Mouse (Mus musculus) heart, embryonic 12.5 days (tissue): ENCODE data around the gene Hoxd9. TPM values are rescaled to one million over a fixed set of nuclear protein-coding genes. Genes with fewer than 3 reads are reported as not detected.

Source experiments
- ATAC-seq: fragments of 200-750 bp; cut with Nextera tagmentation; 2 replicates; pipeline ENCODE4 v1.8.0; 2017; ENCODE audit warnings: moderate TSS enrichment, moderate library complexity; ENCODE audit not compliant: insufficient number of reproducible peaks, low FRiP score
- H3K27ac ChIP-seq: fragments of 300-500 bp; sonication (generic); 2 replicates; pipeline ENCODE4 v1.5.1; 2016; ENCODE audit warnings: mild to moderate bottlenecking, moderate library complexity; ENCODE audit not compliant: poor library complexity, severe bottlenecking
- H3K27me3 ChIP-seq: fragments of 300-500 bp; sonication (generic); replicated peaks from 2 replicates; pipeline ENCODE4 v1.6.1; 2016; ENCODE audit warnings: mild to moderate bottlenecking, moderate library complexity
- H3K36me3 ChIP-seq: fragments of 300-500 bp; sonication (generic); 2 replicates; pipeline ENCODE4 v1.6.1; 2016; ENCODE audit warnings: mild to moderate bottlenecking, moderate library complexity
- H3K4me1 ChIP-seq: fragments of 300-500 bp; sonication (generic); replicated peaks from 2 replicates; pipeline ENCODE4 v1.6.1; 2016; ENCODE audit warnings: mild to moderate bottlenecking
- H3K4me2 ChIP-seq: fragments of 300-500 bp; sonication (generic); 2 replicates; pipeline ENCODE4 v1.6.1; 2016; ENCODE audit warnings: mild to moderate bottlenecking, moderate library complexity
- H3K4me3 ChIP-seq: fragments of 300-500 bp; sonication (generic); 2 replicates; pipeline ENCODE4 v1.5.1; 2016; ENCODE audit warnings: mild to moderate bottlenecking
- H3K9ac ChIP-seq: fragments of 300-500 bp; sonication (generic); 2 replicates; pipeline ENCODE4 v1.6.1; 2016; ENCODE audit warnings: mild to moderate bottlenecking, moderate library complexity
- H3K9me3 ChIP-seq: fragments of 300-500 bp; sonication (generic); replicated peaks from 2 replicates; pipeline ENCODE4 v1.6.1; 2016; ENCODE audit warnings: mild to moderate bottlenecking, moderate library complexity
- WGBS: fragments of 180-500 bp; shearing (Covaris S2); methylation state at CpG from one replicate; pipeline ENCODE4 v1.1.7; 2016; 5-methylcytosine and 5-hydroxymethylcytosine counted together
- polyA plus RNA-seq: library from polyadenylated mRNA; unstranded; fragments of >200 nt; fragmentation: Nextera tagmentation; extraction: Ambion mirVana; gene quantifications from 2 replicates; pipeline ENCODE4 v1.2.1, GENCODE M21; 2016

Hoxd9 gene
- polyA plus RNA-seq, 1 experiment from 2014 or later: 0.08 TPM

- no peak overlapping the region for H3K27ac ChIP-seq
- WGBS: 9% methylated on average over 8 of the region's 8 CpGs
- ATAC-seq: no peak
- H3K4me2 ChIP-seq: no peak overlapping the region
- no peaks in the 10 kb centered on the region for H3K9me3 ChIP-seq
- no peak overlapping the region for H3K4me3 ChIP-seq
- H3K4me1 ChIP-seq: peaks cover 9% of the 10 kb centered on the region
- no peaks in the 10 kb centered on the region for H3K36me3 ChIP-seq
- no peak overlapping the region for H3K9ac ChIP-seq
- H3K27me3 ChIP-seq: peaks cover 98% of the 10 kb centered on the region
Observed at GRCm38 (mm10) chr2:74722949-74723348, 25.4 kb downstream of the Hoxd9 start.

GRCm38 (mm10) chr2:74724244-74725015, 26.9 kb downstream of the Hoxd9 start:
- Histone ChIP-seq H3K27me3 (peaks cover 96% of the 10 kb centered on the region), H3K27ac (no peak overlapping the region), H3K9ac (no peak overlapping the region), H3K4me2 (no peak overlapping the region), H3K4me3 (no peak overlapping the region), H3K36me3 (no peaks in the 10 kb centered on the region), H3K9me3 (no peaks in the 10 kb centered on the region), H3K4me1 (peaks cover 10% of the 10 kb centered on the region)
- WGBS: 21% methylated on average over 7 of the region's 7 CpGs
- ATAC-seq: no peak

- Histone ChIP-seq H3K4me1 (peaks cover 10% of the 10 kb centered on the region), H3K9ac (no peak overlapping the region), H3K4me2 (no peak overlapping the region), H3K36me3 (no peaks in the 10 kb centered on the region), H3K27me3 (peaks cover 94% of the 10 kb centered on the region), H3K9me3 (no peaks in the 10 kb centered on the region), H3K27ac (no peak overlapping the region), H3K4me3 (no peak overlapping the region)
- 2% methylated on average over 17 of the region's 17 CpGs for WGBS
- no peak for ATAC-seq
Observed at GRCm38 (mm10) chr2:74725171-74725570, 27.6 kb downstream of the Hoxd9 start.

DNA sequence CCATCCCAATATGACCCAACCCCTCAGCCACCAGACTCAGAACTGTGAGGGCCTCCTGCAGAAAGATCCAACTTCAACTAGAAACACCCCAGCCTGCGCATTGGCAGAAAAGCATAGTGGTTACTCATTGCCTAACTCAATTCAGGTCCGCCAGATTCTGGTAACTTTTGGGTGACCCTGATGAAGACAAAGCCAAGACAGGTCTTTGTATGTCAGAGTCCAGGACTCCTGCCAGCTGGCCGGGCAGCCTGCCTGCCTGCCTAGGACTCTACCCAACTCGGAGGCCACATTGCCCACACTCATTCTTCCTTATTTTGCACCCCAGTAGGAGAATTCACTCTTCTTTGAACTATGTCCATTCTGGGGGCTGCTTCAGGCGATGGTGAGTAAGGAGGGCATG, 29.0 kb downstream of the Hoxd9 start, which contains the start of gene Gm28230:
TSS of gene Gm28230 (plus strand) at position 178 of the 400 bp plus-strand sequence.
- no peaks in the 10 kb centered on the region for H3K36me3 ChIP-seq
- 7% methylated on average over 5 of the region's 5 CpGs for WGBS
- no peak within 1 kb of the TSS for H3K9ac ChIP-seq
- H3K4me1 ChIP-seq: peaks cover 10% of the 10 kb centered on the region
- peak within 1 kb of the TSS; percentile 62 for H3K4me2 ChIP-seq
- peaks cover 93% of the 10 kb centered on the region for H3K27me3 ChIP-seq
- no peak within 1 kb of the TSS for H3K27ac ChIP-seq
- H3K4me3 ChIP-seq: peak within 1 kb of the TSS; percentile 42
- H3K9me3 ChIP-seq: no peaks in the 10 kb centered on the region
- no peak for ATAC-seq

DNA sequence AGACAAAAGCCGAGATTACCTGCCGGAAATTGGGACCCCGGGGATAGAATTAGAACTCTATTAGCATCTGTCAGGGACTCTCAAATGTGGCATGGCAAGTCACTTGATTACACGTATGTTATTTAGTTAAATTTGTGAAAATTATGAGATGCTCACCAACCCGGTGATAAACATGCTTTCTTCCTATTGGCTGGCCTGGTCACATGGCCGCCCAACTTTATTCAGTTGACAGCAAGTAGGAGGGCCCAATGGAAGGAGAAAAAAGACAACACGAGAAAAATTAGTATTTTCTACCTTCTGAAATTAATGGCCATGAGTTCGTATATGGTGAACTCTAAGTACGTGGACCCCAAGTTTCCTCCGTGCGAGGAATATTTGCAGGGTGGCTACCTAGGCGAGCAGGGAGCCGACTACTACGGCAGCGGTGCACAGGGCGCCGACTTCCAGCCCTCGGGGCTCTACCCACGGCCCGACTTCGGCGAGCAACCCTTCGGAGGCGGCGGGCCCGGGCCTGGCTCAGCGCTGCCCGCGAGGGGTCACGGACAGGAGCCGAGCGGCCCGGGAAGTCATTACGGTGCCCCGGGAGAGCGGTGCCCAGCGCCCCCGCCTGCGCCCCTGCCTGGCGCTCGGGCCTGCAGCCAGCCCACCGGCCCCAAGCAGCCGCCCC, 29.6 kb downstream of the Hoxd9 start:
- Histone ChIP-seq H3K9me3 (no peaks in the 10 kb centered on the region), H3K36me3 (no peaks in the 10 kb centered on the region), H3K27me3 (peaks cover 93% of the 10 kb centered on the region), H3K4me3 (peak overlapping the region; percentile 42), H3K27ac (no peak overlapping the region), H3K4me1 (peaks cover 10% of the 10 kb centered on the region), H3K9ac (no peak overlapping the region), H3K4me2 (peak overlapping the region; percentile 62)
- under 1% methylated on average over 43 of the region's 43 CpGs for WGBS
- ATAC-seq: no peak

DNA sequence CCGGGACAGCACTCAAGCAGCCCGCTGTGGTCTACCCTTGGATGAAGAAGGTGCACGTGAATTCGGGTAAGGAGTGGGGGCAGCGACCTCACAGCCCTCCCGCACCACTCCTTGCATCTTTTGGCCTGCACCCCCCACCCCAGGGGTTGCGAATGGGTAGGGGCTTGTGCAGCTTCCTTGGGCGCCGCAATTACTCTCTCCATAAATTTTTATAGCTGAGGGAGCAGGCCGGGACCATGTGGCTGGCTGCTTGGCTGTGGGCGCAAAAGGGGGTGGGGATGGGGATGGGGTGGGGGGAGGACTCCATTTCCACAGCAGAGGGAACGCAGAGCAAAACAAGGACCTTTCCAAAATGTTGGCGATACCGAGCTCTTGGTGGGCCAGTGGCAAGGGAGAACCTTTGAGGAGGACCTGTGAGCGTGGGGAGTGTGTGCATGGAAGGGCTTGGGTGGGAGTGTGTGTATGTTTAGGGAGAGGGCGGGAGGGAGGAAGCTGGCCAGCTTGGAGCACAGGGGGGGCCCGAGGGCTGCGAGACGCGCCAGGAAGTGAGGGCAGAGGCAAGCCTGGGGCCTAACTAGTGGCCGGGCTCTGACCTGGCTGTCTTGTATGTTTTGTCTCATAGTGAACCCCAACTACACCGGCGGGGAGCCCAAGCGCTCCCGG, 30.2 kb downstream of the Hoxd9 start:
- peaks cover 11% of the 10 kb centered on the region for H3K4me1 ChIP-seq
- ATAC-seq: no peak
- peaks cover 94% of the 10 kb centered on the region for H3K27me3 ChIP-seq
- no peaks in the 10 kb centered on the region for H3K36me3 ChIP-seq
- peak overlapping the region; percentile 62 for H3K4me2 ChIP-seq
- H3K9ac ChIP-seq: no peak overlapping the region
- no peak overlapping the region for H3K27ac ChIP-seq
- peak overlapping the region; percentile 42 for H3K4me3 ChIP-seq
- WGBS: 2% methylated on average over 25 of the region's 25 CpGs
- H3K9me3 ChIP-seq: no peaks in the 10 kb centered on the region

- ATAC-seq: no peak
- Histone ChIP-seq H3K9me3 (no peaks in the 10 kb centered on the region), H3K4me2 (no peak overlapping the region), H3K27me3 (peaks cover 92% of the 10 kb centered on the region), H3K27ac (no peak overlapping the region), H3K36me3 (no peaks in the 10 kb centered on the region), H3K9ac (no peak overlapping the region), H3K4me1 (peaks cover 15% of the 10 kb centered on the region), H3K4me3 (peak overlapping the region; percentile 3; the same call in 1 of the 2 replicates)
- whole genome bisulfite sequencing: 5% methylated on average over 13 of the region's 13 CpGs
Observed at GRCm38 (mm10) chr2:74728303-74728680, 30.8 kb downstream of the Hoxd9 start.

DNA sequence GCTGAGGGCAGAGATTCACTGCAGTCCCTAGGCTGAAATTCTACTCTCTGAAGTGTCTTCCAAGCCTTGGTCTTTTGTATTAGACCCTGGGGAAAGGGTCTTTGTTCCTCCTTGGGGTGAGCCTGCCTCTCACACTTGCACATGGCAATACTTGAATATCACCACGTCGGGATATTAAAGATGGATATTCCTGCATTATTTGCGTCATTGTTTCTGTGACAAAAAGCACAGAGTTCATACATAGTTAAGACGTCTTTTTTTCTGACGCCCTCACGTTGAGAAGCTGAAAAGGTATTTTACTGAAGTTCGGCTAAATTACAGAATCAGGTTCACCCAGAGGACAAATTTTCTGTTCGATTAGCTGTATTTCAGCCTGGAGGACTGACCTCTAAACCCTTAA, 32.8 kb downstream of the Hoxd9 start:
- Histone ChIP-seq H3K4me3 (no peak overlapping the region), H3K27ac (no peak overlapping the region), H3K4me2 (no peak overlapping the region), H3K36me3 (no peaks in the 10 kb centered on the region), H3K9ac (no peak overlapping the region), H3K9me3 (no peaks in the 10 kb centered on the region), H3K27me3 (peaks cover 87% of the 10 kb centered on the region), H3K4me1 (peaks cover 15% of the 10 kb centered on the region)
- 13% methylated on average over 8 of the region's 8 CpGs for WGBS
- ATAC-seq: no peak

GRCm38 (mm10) chr2:74731055-74731454, 33.5 kb downstream of the Hoxd9 start:
- Histone ChIP-seq H3K27ac (no peak overlapping the region), H3K4me1 (peaks cover 16% of the 10 kb centered on the region), H3K27me3 (peaks cover 88% of the 10 kb centered on the region), H3K4me2 (no peak overlapping the region), H3K4me3 (no peak overlapping the region), H3K36me3 (no peaks in the 10 kb centered on the region), H3K9me3 (no peaks in the 10 kb centered on the region), H3K9ac (no peak overlapping the region)
- no peak for ATAC-seq

- Histone ChIP-seq H3K4me3 (no peak overlapping the region), H3K27ac (no peak overlapping the region), H3K9ac (no peak overlapping the region), H3K36me3 (no peaks in the 10 kb centered on the region), H3K27me3 (peaks cover 88% of the 10 kb centered on the region), H3K4me2 (no peak overlapping the region), H3K9me3 (no peaks in the 10 kb centered on the region), H3K4me1 (peaks cover 18% of the 10 kb centered on the region)
- WGBS: 4% methylated on average over 9 of the region's 9 CpGs
- no peak for ATAC-seq
Observed at GRCm38 (mm10) chr2:74731799-74732512, 34.4 kb downstream of the Hoxd9 start.
